Mouse (Mus musculus) adrenal gland, postnatal 36 days (tissue): ENCODE measurements around the gene Fam20c. TPM values are rescaled to one million over a fixed set of nuclear protein-coding genes. Genes with fewer than 3 reads are reported as not detected.

ENCODE experiments used
- DNase-seq, 2 experiments: peaks; one replicate each; pipeline ENCODE4 v3.0.0; 2021; ENCODE audit warnings: mixed read lengths in 1 of 2
- total RNA-seq, 2 experiments: library from RNA; stranded (reverse); gene quantifications; 2 replicates each; pipeline ENCODE4 v1.2.3; 2021

Fam20c gene
- total RNA-seq, 2 experiments from 2014 or later = 12.2 to 12.5 TPM

- peak in 1 of 2 experiments; percentile 39 for DNase-seq
Measured at GRCm38 (mm10) chr5:138756311-138757085, 2.2 kb downstream of the Fam20c start.

GRCm38 (mm10) chr5:138757135-138757534, 2.8 kb downstream of the Fam20c start:
- DNase-seq = no peak

GRCm38 (mm10) chr5:138757616-138758015, 3.3 kb downstream of the Fam20c start:
- no peak for DNase-seq

- no peak for DNase-seq
Measured at GRCm38 (mm10) chr5:138758533-138758932, 4.2 kb downstream of the Fam20c start.

GRCm38 (mm10) chr5:138761836-138762334, 7.6 kb downstream of the Fam20c start:
- DNase-seq = no peak

- DNase-seq = no peak
Measured at GRCm38 (mm10) chr5:138762361-138762760, 8.0 kb downstream of the Fam20c start.

- no peak for DNase-seq
Measured at GRCm38 (mm10) chr5:138764601-138765000, 10.3 kb downstream of the Fam20c start.

- no peak for DNase-seq
Measured at GRCm38 (mm10) chr5:138767650-138768049, 13.3 kb downstream of the Fam20c start.

GRCm38 (mm10) chr5:138768704-138769103, 14.4 kb downstream of the Fam20c start:
- DNase-seq = no peak

GRCm38 (mm10) chr5:138769126-138769525, 14.8 kb downstream of the Fam20c start:
- no peak for DNase-seq

- DNase-seq = peak in 1 of 2 experiments; percentile 12
Measured at GRCm38 (mm10) chr5:138775096-138775495, 20.8 kb downstream of the Fam20c start.

GRCm38 (mm10) chr5:138776346-138776745, 22.0 kb downstream of the Fam20c start:
- peak in 1 of 2 experiments; percentile 14 for DNase-seq

- no peak for DNase-seq
Measured at GRCm38 (mm10) chr5:138778731-138779463, 24.6 kb downstream of the Fam20c start.

- no peak for DNase-seq
Measured at GRCm38 (mm10) chr5:138779655-138780054, 25.3 kb downstream of the Fam20c start.

- DNase-seq = no peak
Measured at GRCm38 (mm10) chr5:138782697-138783096, 28.4 kb downstream of the Fam20c start.

- DNase-seq = no peak
Measured at GRCm38 (mm10) chr5:138783181-138783580, 28.9 kb downstream of the Fam20c start.

GRCm38 (mm10) chr5:138785986-138786515, 31.7 kb downstream of the Fam20c start:
- DNase-seq = no peak

- DNase-seq = no peak
Measured at GRCm38 (mm10) chr5:138787648-138788047, 33.3 kb downstream of the Fam20c start.

- DNase-seq = peak; percentile 11 to 36
Measured at GRCm38 (mm10) chr5:138788481-138789211, 34.3 kb downstream of the Fam20c start.

GRCm38 (mm10) chr5:138790954-138791480, 36.7 kb downstream of the Fam20c start:
- DNase-seq = peak in 1 of 2 experiments; percentile 18

GRCm38 (mm10) chr5:138801588-138802116, 47.3 kb downstream of the Fam20c start:
- no peak for DNase-seq

- DNase-seq = no peak
Measured at GRCm38 (mm10) chr5:138804286-138804685, 50.0 kb downstream of the Fam20c start.
